Mouse (Mus musculus): ENCODE measurements around the gene Il10ra. TPM values are rescaled to one million over a fixed set of nuclear protein-coding genes. Genes with fewer than 3 reads are reported as not detected.

The Il10ra gene
- polyA plus RNA-seq, 1 experiment, result 32.8 TPM

- WGBS, result 9% methylated on average over 5 of the region's 5 CpGs
- H3K27ac ChIP-seq (ENCODE audit: control insufficient read depth, insufficient read depth, low read depth, low read length, poor library complexity), result peak overlapping the region; percentile 43
- no peak overlapping the region for H3K4me3 ChIP-seq (replicated peaks; ENCODE audit: control insufficient read depth, low read depth, low read length)
- H3K4me1 ChIP-seq (ENCODE audit: control insufficient read depth, insufficient read depth, low read length), result peaks cover 8% of the 10 kb centered on the region
- no peak for TF ChIP-seq POLR2A (IDR thresholded peaks at IDR 0.05; ENCODE audit: borderline replicate concordance, control insufficient read depth, low read depth, low read length)
- no peak for TF ChIP-seq CTCF (IDR thresholded peaks at IDR 0.05; ENCODE audit: control insufficient read depth, insufficient read depth, low read length)
Observed at GRCm38 (mm10) chr9:45272213-45272612, 3.3 kb upstream of the Il10ra start.

- H3K27ac ChIP-seq (ENCODE audit: control insufficient read depth, insufficient read depth, low read depth, low read length, poor library complexity), result peak overlapping the region; percentile 92
- peaks cover 3% of the 10 kb centered on the region; the same call in 1 of the 2 replicates for H3K4me1 ChIP-seq (ENCODE audit: control insufficient read depth, insufficient read depth, low read length)
- H3K4me3 ChIP-seq (replicated peaks; ENCODE audit: control insufficient read depth, low read depth, low read length), result peak overlapping the region; percentile 94
- WGBS, result 9% methylated on average over 4 of the region's 4 CpGs
- no peak for TF ChIP-seq CTCF (IDR thresholded peaks at IDR 0.05; ENCODE audit: control insufficient read depth, insufficient read depth, low read length)
- TF ChIP-seq POLR2A (IDR thresholded peaks at IDR 0.05; ENCODE audit: borderline replicate concordance, control insufficient read depth, low read depth, low read length), result no peak
Observed at GRCm38 (mm10) chr9:45268079-45268478, 870 bp downstream of the Il10ra start.

- Histone ChIP-seq H3K27ac (ENCODE audit: control insufficient read depth, insufficient read depth, low read depth, low read length, poor library complexity) (peak overlapping the region; percentile 92; the same call in 1 of the 2 replicates), H3K4me3 (replicated peaks; ENCODE audit: control insufficient read depth, low read depth, low read length) (peak overlapping the region; percentile 56), H3K4me1 (ENCODE audit: control insufficient read depth, insufficient read depth, low read length) (peaks cover 3% of the 10 kb centered on the region; the same call in 1 of the 2 replicates)
- 57% methylated on average over 4 of the region's 4 CpGs for WGBS
- no peak for TF ChIP-seq POLR2A (IDR thresholded peaks at IDR 0.05; ENCODE audit: borderline replicate concordance, control insufficient read depth, low read depth, low read length)
- no peak for TF ChIP-seq CTCF (IDR thresholded peaks at IDR 0.05; ENCODE audit: control insufficient read depth, insufficient read depth, low read length)
Observed at GRCm38 (mm10) chr9:45267099-45267498, 1.9 kb downstream of the Il10ra start.

- 84% methylated on average over 5 of the region's 5 CpGs for WGBS
- Histone ChIP-seq H3K4me3 (replicated peaks; ENCODE audit: control insufficient read depth, low read depth, low read length) (no peak overlapping the region), H3K27ac (ENCODE audit: control insufficient read depth, insufficient read depth, low read depth, low read length, poor library complexity) (no peak overlapping the region), H3K4me1 (ENCODE audit: control insufficient read depth, insufficient read depth, low read length) (no peaks in the 10 kb centered on the region; the same call in 1 of the 2 replicates)
- no peak for TF ChIP-seq CTCF (IDR thresholded peaks at IDR 0.05; ENCODE audit: control insufficient read depth, insufficient read depth, low read length)
Observed at GRCm38 (mm10) chr9:45261872-45262271, 7.1 kb downstream of the Il10ra start.

- TF ChIP-seq CTCF (IDR thresholded peaks at IDR 0.05; ENCODE audit: control insufficient read depth, insufficient read depth, low read length) (no peak), POLR2A (IDR thresholded peaks at IDR 0.05; ENCODE audit: borderline replicate concordance, control insufficient read depth, low read depth, low read length) (no peak)
- Histone ChIP-seq H3K4me3 (replicated peaks; ENCODE audit: control insufficient read depth, low read depth, low read length) (no peak overlapping the region), H3K27ac (ENCODE audit: control insufficient read depth, insufficient read depth, low read depth, low read length, poor library complexity) (no peak overlapping the region), H3K4me1 (ENCODE audit: control insufficient read depth, insufficient read depth, low read length) (no peaks in the 10 kb centered on the region; the same call in 1 of the 2 replicates)
- 67% methylated on average over 4 of the region's 4 CpGs for WGBS
Observed at GRCm38 (mm10) chr9:45261466-45261865, 7.5 kb downstream of the Il10ra start.

GRCm38 (mm10) chr9:45259065-45259464 is 9.9 kb downstream of the Il10ra start:
- 84% methylated on average over 13 of the region's 13 CpGs for WGBS
- H3K4me1 ChIP-seq (ENCODE audit: control insufficient read depth, insufficient read depth, low read length), result no peaks in the 10 kb centered on the region

GRCm38 (mm10) chr9:45255967-45256366 is 13.0 kb downstream of the Il10ra start:
- no peak overlapping the region for H3K4me3 ChIP-seq (replicated peaks; ENCODE audit: control insufficient read depth, low read depth, low read length)
- TF ChIP-seq CTCF (IDR thresholded peaks at IDR 0.05; ENCODE audit: control insufficient read depth, insufficient read depth, low read length) (no peak), POLR2A (IDR thresholded peaks at IDR 0.05; ENCODE audit: borderline replicate concordance, control insufficient read depth, low read depth, low read length) (no peak)
- peaks cover 4% of the 10 kb centered on the region; the same call in 1 of the 2 replicates for H3K4me1 ChIP-seq (ENCODE audit: control insufficient read depth, insufficient read depth, low read length)
- 93% methylated on average over 5 of the region's 5 CpGs for WGBS
- H3K27ac ChIP-seq (ENCODE audit: control insufficient read depth, insufficient read depth, low read depth, low read length, poor library complexity), result no peak overlapping the region

More at GRCm38 (mm10) chr9:45259065-45259464, 9.9 kb downstream of the Il10ra start:
- no peak overlapping the region for H3K4me3 ChIP-seq (replicated peaks; ENCODE audit: control insufficient read depth, low read depth, low read length)
- H3K27ac ChIP-seq (ENCODE audit: control insufficient read depth, insufficient read depth, low read depth, low read length, poor library complexity), result no peak overlapping the region
- no peak for TF ChIP-seq CTCF (IDR thresholded peaks at IDR 0.05; ENCODE audit: control insufficient read depth, insufficient read depth, low read length)
- no peak for TF ChIP-seq POLR2A (IDR thresholded peaks at IDR 0.05; ENCODE audit: borderline replicate concordance, control insufficient read depth, low read depth, low read length)

GRCm38 (mm10) chr9:45255431-45255830 is 13.5 kb downstream of the Il10ra start:
- Histone ChIP-seq H3K27ac (ENCODE audit: control insufficient read depth, insufficient read depth, low read depth, low read length, poor library complexity) (no peak overlapping the region), H3K4me3 (replicated peaks; ENCODE audit: control insufficient read depth, low read depth, low read length) (no peak overlapping the region), H3K4me1 (ENCODE audit: control insufficient read depth, insufficient read depth, low read length) (peaks cover 7% of the 10 kb centered on the region; the same call in 1 of the 2 replicates)
- TF ChIP-seq CTCF (IDR thresholded peaks at IDR 0.05; ENCODE audit: control insufficient read depth, insufficient read depth, low read length), result no peak
- TF ChIP-seq POLR2A (IDR thresholded peaks at IDR 0.05; ENCODE audit: borderline replicate concordance, control insufficient read depth, low read depth, low read length), result no peak
- WGBS, result 83% methylated on average over 4 of the region's 4 CpGs

- WGBS, result 66% methylated on average over 4 of the region's 4 CpGs
- Histone ChIP-seq H3K27ac (ENCODE audit: control insufficient read depth, insufficient read depth, low read depth, low read length, poor library complexity) (no peak overlapping the region), H3K4me1 (ENCODE audit: control insufficient read depth, insufficient read depth, low read length) (peaks cover 14% of the 10 kb centered on the region), H3K4me3 (replicated peaks; ENCODE audit: control insufficient read depth, low read depth, low read length) (no peak overlapping the region)
- no peak for TF ChIP-seq POLR2A (IDR thresholded peaks at IDR 0.05; ENCODE audit: borderline replicate concordance, control insufficient read depth, low read depth, low read length)
- TF ChIP-seq CTCF (IDR thresholded peaks at IDR 0.05; ENCODE audit: control insufficient read depth, insufficient read depth, low read length), result no peak
Observed at GRCm38 (mm10) chr9:45254605-45255004, 14.3 kb downstream of the Il10ra start.
